Mouse (Mus musculus) olfactory bulb, adult 2 months (tissue): ENCODE measurements around the gene Mtfp1.

Experiments
- CTCF ChIP-seq: fragments of 200-500 bp; IDR thresholded peaks from 2 replicates; pipeline ENCODE4 v1.5.1; 2012; ENCODE audit warnings: low read depth, mild to moderate bottlenecking, low read length, moderate library complexity; ENCODE audit not compliant: insufficient read depth
- POLR2A ChIP-seq: fragments of 200-500 bp; IDR thresholded peaks from 2 replicates; pipeline ENCODE4 v1.6.1; 2012; ENCODE audit warnings: mild to moderate bottlenecking, low read depth, low read length, moderate library complexity; ENCODE audit not compliant: insufficient read depth

- TF ChIP-seq CTCF (peak; percentile 53), POLR2A (no peak)
Measured at GRCm38 (mm10) chr11:4080219-4080618, 15.0 kb downstream of the Mtfp1 start.
